Mouse (Mus musculus): ENCODE results near the gene Tas2r135.

GRCm38 (mm10) chr6:42375131-42375530 is 30.1 kb upstream of the Tas2r135 start:
- TF ChIP-seq POLR2A (IDR thresholded peaks at IDR 0.05; ENCODE audit: extremely low read depth, insufficient read depth, low read length), result no peak
- TF ChIP-seq CTCF (IDR thresholded peaks at IDR 0.05; ENCODE audit: low read depth, low read length), result no peak
